Mouse (Mus musculus) megakaryocyte, embryonic 14.5 days (primary cell): ENCODE data around the gene Gpr63.

Experiments used
- FLI1 ChIP-seq: IDR thresholded peaks from 2 replicates; pipeline ENCODE4 v1.6.1; 2012; ENCODE audit warnings: low read length, inconsistent platforms, mixed read lengths
- GATA1 ChIP-seq: IDR thresholded peaks from 3 replicates; pipeline ENCODE4 v1.6.1; 2012; ENCODE audit warnings: mixed read lengths, low read length, inconsistent platforms, borderline replicate concordance

DNA sequence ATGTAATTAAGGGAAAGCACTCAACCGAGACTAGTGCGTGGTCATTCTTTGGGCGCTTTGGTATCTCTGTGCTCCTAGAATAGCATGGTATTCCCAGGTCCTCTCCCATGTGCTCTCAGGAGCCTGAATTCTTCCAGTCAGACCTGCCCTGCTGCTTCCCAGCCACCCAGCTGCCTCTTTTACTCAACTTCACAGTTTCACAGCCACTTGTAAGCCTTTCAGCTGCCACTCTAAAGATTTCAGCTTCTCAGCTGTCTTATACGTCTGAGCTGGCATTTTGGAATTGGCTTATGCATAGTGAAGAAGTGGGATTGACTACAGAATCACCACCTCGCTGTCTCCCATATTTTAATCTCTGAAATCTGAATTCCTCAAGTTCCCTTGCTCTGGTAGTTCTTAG lies 19.4 kb downstream of the Gpr63 start:
- no peak for TF ChIP-seq GATA1
- TF ChIP-seq FLI1: no peak
